Mouse (Mus musculus) Patski (cell line): ENCODE results near the gene Dennd2c. TPM values are rescaled to one million over a fixed set of nuclear protein-coding genes. Genes with fewer than 3 reads are reported as not detected.

Source experiments
- ATAC-seq: fragments of 100-300 bp; one replicate; pipeline ENCODE4 v1.8.0; 2021
- CTCF ChIA-PET: fragments of 350-600 bp; sonication (Branson Sonifier 250); formaldehyde crosslinking; loops from one replicate; lab custom pipeline; 2022; ENCODE audit warnings: inconsistent platforms; lab: Charles Lee
- POLR2A ChIA-PET: fragments of 350-600 bp; sonication (Branson Sonifier 250); formaldehyde crosslinking; loops from one replicate; lab custom pipeline; 2022; ENCODE audit warnings: antibody characterized with exemption, inconsistent platforms; lab: Charles Lee
- DNase-seq: peaks from one replicate; pipeline ENCODE4 v3.0.0-alpha.2; 2011; ENCODE audit warnings: low read depth, low spot score
- H3K27me3 ChIP-seq: fragments of 371-371 bp; one replicate; pipeline ENCODE4 v1.5.1; 2021
- CTCF ChIP-seq: fragments of 100-300 bp; IDR thresholded peaks from one replicate; pipeline ENCODE4 v1.5.1; 2021
- in situ Hi-C: fragments of 300-500 bp; cut with MboI; formaldehyde crosslinking; loops from 3 replicates; pipeline ENCODE4 v1.11.1; 2018; ENCODE audit warnings: low pct_unique_long_range_greater_than_20kb, mixed read lengths
- polyA plus RNA-seq: library from polyadenylated mRNA; unstranded; gene quantifications from one replicate; pipeline ENCODE4 v1.2.3, GENCODE M21; 2021

Gene Dennd2c
- polyA plus RNA-seq, 1 experiment from 2014 or later = 1.7 TPM

GRCm38 (mm10) chr3:103079301-103079700 lies 23.1 kb upstream of the Dennd2c start:
- no peaks in the 10 kb centered on the region for H3K27me3 ChIP-seq
- no peak for TF ChIP-seq CTCF
- ATAC-seq (no peak), DNase-seq (no peak)
- in situ Hi-C loops = no loop called here
- ChIA-PET CTCF (interaction anchor here (1.2 to 1.6 kb wide), 2 partner anchors 14 to 21 kb away, joined by 4 to 5 read pairs; no protein-coding TSS in a partner anchor), POLR2A (no interaction called here)

GRCm38 (mm10) chr3:103081051-103081450 lies 21.4 kb upstream of the Dennd2c start:
- CTCF ChIA-PET = interaction anchor here (1.3 kb wide), 2 partner anchors 8 to 15 kb away, joined by 3 read pairs; no protein-coding TSS in a partner anchor
- TF ChIP-seq CTCF = no peak
- DNase-seq = no peak
- no peak for ATAC-seq
- no peaks in the 10 kb centered on the region for H3K27me3 ChIP-seq
- in situ Hi-C loops = no loop called here
- POLR2A ChIA-PET = no interaction called here

GRCm38 (mm10) chr3:103081861-103082453 lies 20.4 kb upstream of the Dennd2c start:
- ChIA-PET POLR2A (interaction anchor here (1.5 kb wide), 1 partner anchor 11 kb away, joined by 3 read pairs; no protein-coding TSS in a partner anchor), CTCF (interaction anchor here (1.9 to 2.5 kb wide), 2 partner anchors 10 to 19 kb away, joined by 7 to 11 read pairs; partner anchors contain the start of gene Dennd2c)
- no peak for TF ChIP-seq CTCF
- no peaks in the 10 kb centered on the region for H3K27me3 ChIP-seq
- in situ Hi-C loops = no loop called here
- DNase-seq = no peak
- no peak for ATAC-seq

GRCm38 (mm10) chr3:103082761-103083160 lies 19.6 kb upstream of the Dennd2c start:
- ChIA-PET POLR2A (interaction anchor here (0.6 to 1.5 kb wide), 2 partner anchors 10 to 150 kb away, joined by 3 read pairs; no protein-coding TSS in a partner anchor), CTCF (interaction anchor here (0.9 to 2.5 kb wide), 4 partner anchors 9 to 19 kb away, joined by 3 to 11 read pairs (median 5); partner anchors contain the start of gene Dennd2c)
- in situ Hi-C loops = no loop called here
- ATAC-seq (no peak), DNase-seq (no peak)
- H3K27me3 ChIP-seq = peaks cover 5% of the 10 kb centered on the region
- no peak for TF ChIP-seq CTCF

- CTCF ChIA-PET = interaction anchor here (0.7 kb wide), 1 partner anchor 205 kb away, joined by 3 read pairs; no protein-coding TSS in a partner anchor
These were observed 16.4 kb upstream of the Dennd2c start for GRCm38 (mm10) chr3:103085986-103086385.

GRCm38 (mm10) chr3:103091753-103092152 lies 10.7 kb upstream of the Dennd2c start:
- TF ChIP-seq CTCF = no peak
- POLR2A ChIA-PET = no interaction called here
- ATAC-seq (no peak), DNase-seq (no peak)
- CTCF ChIA-PET = interaction anchor here (1.3 to 2.0 kb wide), 3 partner anchors 9 to 20 kb away, joined by 3 to 7 read pairs (median 6); partner anchors contain the start of gene Dennd2c
- in situ Hi-C loops = no loop called here
- peaks cover 8% of the 10 kb centered on the region for H3K27me3 ChIP-seq

More at GRCm38 (mm10) chr3:103085986-103086385, 16.4 kb upstream of the Dennd2c start:
- ATAC-seq (no peak), DNase-seq (no peak)
- peaks cover 8% of the 10 kb centered on the region for H3K27me3 ChIP-seq
- no peak for TF ChIP-seq CTCF
- POLR2A ChIA-PET = no interaction called here
- in situ Hi-C loops = no loop called here

- ATAC-seq (no peak), DNase-seq (no peak)
- CTCF ChIA-PET = no interaction called here
- no peak for TF ChIP-seq CTCF
- POLR2A ChIA-PET = interaction anchor here (0.5 kb wide), 1 partner anchor 25 kb away, joined by 3 read pairs; no protein-coding TSS in a partner anchor
- H3K27me3 ChIP-seq = no peaks in the 10 kb centered on the region
- in situ Hi-C loops = no loop called here
These were observed 3.7 kb upstream of the Dennd2c start for GRCm38 (mm10) chr3:103098662-103099061.

- no peaks in the 10 kb centered on the region for H3K27me3 ChIP-seq
- in situ Hi-C loops = no loop called here
- CTCF ChIA-PET = interaction anchor here (0.9 to 1.6 kb wide), 4 partner anchors 9 to 31 kb away, joined by 3 to 5 read pairs (median 4); no protein-coding TSS in a partner anchor
- POLR2A ChIA-PET = no interaction called here
- ATAC-seq (no peak), DNase-seq (no peak)
- TF ChIP-seq CTCF = peak; percentile 65
These were observed 2.7 kb upstream of the Dennd2c start for GRCm38 (mm10) chr3:103099667-103100066.

- TF ChIP-seq CTCF = no peak
- in situ Hi-C loops = no loop called here
- ATAC-seq (no peak), DNase-seq (no peak)
- ChIA-PET POLR2A (no interaction called here), CTCF (interaction anchor here (1.0 to 2.8 kb wide), 13 partner anchors 8 to 178 kb away, joined by 3 to 11 read pairs (median 5); partner anchors contain the start of gene Trim33)
- no peaks in the 10 kb centered on the region for H3K27me3 ChIP-seq
These were observed 1.7 kb upstream of the Dennd2c start for GRCm38 (mm10) chr3:103100735-103101134.

GRCm38 (mm10) chr3:103101194-103101593 lies 1.2 kb upstream of the Dennd2c start:
- TF ChIP-seq CTCF = no peak
- ATAC-seq = no peak
- no peaks in the 10 kb centered on the region for H3K27me3 ChIP-seq
- ChIA-PET CTCF (interaction anchor here (1.1 to 2.8 kb wide), 13 partner anchors 9 to 178 kb away, joined by 3 to 11 read pairs (median 5); partner anchors contain the start of gene Trim33), POLR2A (no interaction called here)
- in situ Hi-C loops = no loop called here
- DNase-seq = no peak
